Mouse (Mus musculus): ENCODE results near the gene Pax6. TPM values are rescaled to one million over a fixed set of nuclear protein-coding genes. Genes with fewer than 3 reads are reported as not detected.
A peak's percentile ranks its signal among the peaks of the same experiment; 100 is the strongest.

The Pax6 gene
- total and polyA plus RNA-seq, 3 experiments = 37.9 to 117 (median 71.0) TPM

- no peak for ATAC-seq (ENCODE audit: extremely low read depth, insufficient number of reproducible peaks, low FRiP score, poor library complexity, severe bottlenecking)
- peaks cover 66% of the 10 kb centered on the region for H3K4me1 ChIP-seq (ENCODE audit: insufficient read depth, low read depth, low read length)
- peaks cover 22% of the 10 kb centered on the region for H3K36me3 ChIP-seq (replicated peaks)
- H3K4me3 ChIP-seq (ENCODE audit: low read depth, low read length) = peak overlapping the region; percentile 84
- TF ChIP-seq TAL1 (conservative IDR thresholded peaks at IDR 0.05; ENCODE audit: low read depth, low read length) (no peak), POLR2AphosphoS5 (IDR thresholded peaks at IDR 0.05; ENCODE audit: insufficient replicate concordance, low read depth, low read length) (no peak), GATA1 (IDR thresholded peaks at IDR 0.05; ENCODE audit: borderline replicate concordance, low read length) (no peak), GATA2 (IDR thresholded peaks at IDR 0.05; ENCODE audit: borderline replicate concordance, low read depth, low read length) (no peak), CTCF (IDR thresholded peaks at IDR 0.05; ENCODE audit: low read depth, low read length) (no peak)
- H3K27me3 ChIP-seq (ENCODE audit: insufficient read depth, low read length) = peaks cover 20% of the 10 kb centered on the region
- H3K9me3 ChIP-seq (replicated peaks) = no peaks in the 10 kb centered on the region
- no peak for DNase-seq (ENCODE audit: low spot score)
Measured at GRCm38 (mm10) chr2:105676909-105677433, 8.3 kb downstream of the Pax6 start.

GRCm38 (mm10) chr2:105677434-105678105 lies 8.9 kb downstream of the Pax6 start:
- Histone ChIP-seq H3K27me3 (ENCODE audit: insufficient read depth, low read length) (peaks cover 14% of the 10 kb centered on the region; the same call in 1 of the 2 replicates), H3K4me3 (ENCODE audit: low read depth, low read length) (peak overlapping the region; percentile 84), H3K9me3 (replicated peaks) (no peaks in the 10 kb centered on the region), H3K36me3 (replicated peaks) (peaks cover 23% of the 10 kb centered on the region), H3K4me1 (ENCODE audit: insufficient read depth, low read depth, low read length) (peaks cover 68% of the 10 kb centered on the region)
- no peak for DNase-seq (ENCODE audit: low spot score)
- ATAC-seq (ENCODE audit: extremely low read depth, insufficient number of reproducible peaks, low FRiP score, poor library complexity, severe bottlenecking) = 0 out of 2 replicates have a peak, but pooled peaks have one; percentile 2
- no peak for TF ChIP-seq GATA2 (IDR thresholded peaks at IDR 0.05; ENCODE audit: borderline replicate concordance, low read depth, low read length)
- no peak for TF ChIP-seq POLR2AphosphoS5 (IDR thresholded peaks at IDR 0.05; ENCODE audit: insufficient replicate concordance, low read depth, low read length)
- TF ChIP-seq TAL1 (conservative IDR thresholded peaks at IDR 0.05; ENCODE audit: low read depth, low read length) = no peak

GRCm38 (mm10) chr2:105678306-105678705 lies 9.6 kb downstream of the Pax6 start:
- peaks cover 30% of the 10 kb centered on the region for H3K36me3 ChIP-seq (replicated peaks)
- ATAC-seq (ENCODE audit: extremely low read depth, insufficient number of reproducible peaks, low FRiP score, poor library complexity, severe bottlenecking) = no peak
- no peaks in the 10 kb centered on the region for H3K9me3 ChIP-seq (replicated peaks)
- no peak for DNase-seq (ENCODE audit: low spot score)
- peak overlapping the region; percentile 84 for H3K4me3 ChIP-seq (ENCODE audit: low read depth, low read length)
- TF ChIP-seq GATA1 (IDR thresholded peaks at IDR 0.05; ENCODE audit: borderline replicate concordance, low read length) = no peak
- no peak for TF ChIP-seq GATA2 (IDR thresholded peaks at IDR 0.05; ENCODE audit: borderline replicate concordance, low read depth, low read length)
- no peak for TF ChIP-seq CTCF (IDR thresholded peaks at IDR 0.05; ENCODE audit: low read depth, low read length)
- TF ChIP-seq TAL1 (conservative IDR thresholded peaks at IDR 0.05; ENCODE audit: low read depth, low read length) = no peak
- no peak for TF ChIP-seq POLR2AphosphoS5 (IDR thresholded peaks at IDR 0.05; ENCODE audit: insufficient replicate concordance, low read depth, low read length)
- H3K4me1 ChIP-seq (ENCODE audit: insufficient read depth, low read depth, low read length) = peaks cover 68% of the 10 kb centered on the region
- peaks cover 8% of the 10 kb centered on the region; the same call in 1 of the 2 replicates for H3K27me3 ChIP-seq (ENCODE audit: insufficient read depth, low read length)

- Histone ChIP-seq H3K36me3 (replicated peaks) (peaks cover 33% of the 10 kb centered on the region), H3K4me1 (ENCODE audit: insufficient read depth, low read depth, low read length) (peaks cover 68% of the 10 kb centered on the region), H3K9me3 (replicated peaks) (no peaks in the 10 kb centered on the region), H3K4me3 (ENCODE audit: low read depth, low read length) (peak overlapping the region; percentile 62; the same call in 1 of the 2 replicates), H3K27me3 (ENCODE audit: insufficient read depth, low read length) (peaks cover 2% of the 10 kb centered on the region; the same call in 1 of the 2 replicates)
- TF ChIP-seq CTCF (IDR thresholded peaks at IDR 0.05; ENCODE audit: low read depth, low read length) (no peak), GATA1 (IDR thresholded peaks at IDR 0.05; ENCODE audit: borderline replicate concordance, low read length) (no peak), TAL1 (conservative IDR thresholded peaks at IDR 0.05; ENCODE audit: low read depth, low read length) (no peak), POLR2AphosphoS5 (IDR thresholded peaks at IDR 0.05; ENCODE audit: insufficient replicate concordance, low read depth, low read length) (no peak), GATA2 (IDR thresholded peaks at IDR 0.05; ENCODE audit: borderline replicate concordance, low read depth, low read length) (no peak)
- ATAC-seq (ENCODE audit: extremely low read depth, insufficient number of reproducible peaks, low FRiP score, poor library complexity, severe bottlenecking) (no peak), DNase-seq (ENCODE audit: low spot score) (no peak)
Measured at GRCm38 (mm10) chr2:105678880-105679321, 10.2 kb downstream of the Pax6 start.

GRCm38 (mm10) chr2:105679331-105679730 lies 10.6 kb downstream of the Pax6 start:
- H3K9me3 ChIP-seq (replicated peaks) = no peaks in the 10 kb centered on the region
- H3K4me1 ChIP-seq (ENCODE audit: insufficient read depth, low read depth, low read length) = peaks cover 65% of the 10 kb centered on the region
- ATAC-seq (ENCODE audit: extremely low read depth, insufficient number of reproducible peaks, low FRiP score, poor library complexity, severe bottlenecking) = no peak
- H3K27me3 ChIP-seq (ENCODE audit: insufficient read depth, low read length) = no peaks in the 10 kb centered on the region
- no peak for DNase-seq (ENCODE audit: low spot score)
- H3K4me3 ChIP-seq (ENCODE audit: low read depth, low read length) = peak overlapping the region; percentile 62
- peaks cover 37% of the 10 kb centered on the region for H3K36me3 ChIP-seq (replicated peaks)
- TF ChIP-seq POLR2AphosphoS5 (IDR thresholded peaks at IDR 0.05; ENCODE audit: insufficient replicate concordance, low read depth, low read length) (no peak), CTCF (IDR thresholded peaks at IDR 0.05; ENCODE audit: low read depth, low read length) (no peak), GATA1 (IDR thresholded peaks at IDR 0.05; ENCODE audit: borderline replicate concordance, low read length) (no peak), GATA2 (IDR thresholded peaks at IDR 0.05; ENCODE audit: borderline replicate concordance, low read depth, low read length) (no peak), TAL1 (conservative IDR thresholded peaks at IDR 0.05; ENCODE audit: low read depth, low read length) (no peak)

Data from G1E (cell line).